Mouse (Mus musculus) large intestine, adult 2 months (tissue): ENCODE data around the gene Cdk18. TPM values are rescaled to one million over a fixed set of nuclear protein-coding genes. Genes with fewer than 3 reads are reported as not detected.

Source experiments
- DNase-seq: peaks from one replicate; pipeline ENCODE4 v3.0.0-alpha.2; 2012; ENCODE audit warnings: low read depth, low spot score
- WGBS: fragments of 180-500 bp; shearing (Covaris S2); methylation state at CpG from one replicate; pipeline ENCODE4 v1.1.7; 2018; 5-methylcytosine and 5-hydroxymethylcytosine counted together
- polyA plus RNA-seq: library from polyadenylated mRNA; depleted of rRNA; stranded (reverse); fragments of >200 nt; gene quantifications from 2 replicates; pipeline ENCODE4 v1.2.3, GENCODE M21; 2012; rRNA removed

Gene Cdk18
- polyA plus RNA-seq, 1 experiment: 63.6 TPM

DNA sequence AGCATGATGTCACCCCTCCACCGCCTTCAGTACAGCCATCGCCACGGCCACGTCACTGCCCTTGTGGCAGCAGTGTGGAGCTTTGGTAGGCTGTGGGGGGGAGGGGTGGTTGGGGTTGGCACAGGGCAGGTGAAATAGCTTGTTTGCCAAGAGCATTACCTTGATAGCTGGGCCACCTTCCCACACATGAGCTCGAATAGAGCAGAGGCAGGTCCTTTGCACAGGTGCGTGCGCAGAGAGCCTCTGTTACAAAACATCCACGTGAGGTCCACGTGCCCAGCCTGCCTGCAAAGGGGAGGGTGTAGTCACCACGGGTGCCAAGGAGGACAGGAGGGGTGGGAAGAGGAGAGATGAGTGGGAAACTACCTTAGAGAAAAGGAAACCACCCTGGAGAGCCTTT is 63.9 kb downstream of the Cdk18 start:
- 34% methylated on average over 10 of the region's 10 CpGs for WGBS

DNA sequence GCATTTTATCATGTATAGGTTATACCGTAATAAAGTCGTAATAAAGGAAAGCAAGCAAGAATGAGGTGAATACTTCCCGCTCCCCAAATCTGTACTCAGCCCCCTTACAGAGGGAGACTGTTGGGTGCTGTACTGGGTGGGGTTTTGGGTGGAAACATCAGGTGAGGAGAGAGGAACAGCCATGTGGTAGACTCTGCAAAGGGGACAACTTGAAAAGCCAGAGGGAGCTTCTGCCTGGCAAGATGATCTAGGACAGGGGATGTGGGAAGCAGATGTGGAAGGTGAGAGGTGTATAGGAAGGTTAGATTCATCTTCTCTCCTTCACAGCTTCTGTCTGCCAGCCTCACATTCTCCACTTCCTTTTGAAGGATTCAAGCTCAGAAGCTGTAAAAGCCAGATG is 68.8 kb downstream of the Cdk18 start:
- DNase-seq: no peak
- WGBS: 58% methylated on average over 3 of the region's 3 CpGs

More for the DNA sequence above, 63.9 kb downstream of the Cdk18 start:
- peak; percentile 64 for DNase-seq

- DNase-seq: no peak
- 91% methylated on average over 8 of the region's 8 CpGs for WGBS
These were observed 70.0 kb downstream of the Cdk18 start for GRCm38 (mm10) chr1:132069436-132069835.

GRCm38 (mm10) chr1:132067261-132068255 is 71.9 kb downstream of the Cdk18 start, which contains the start of gene Mfsd4a:
Gene Mfsd4a, minus strand, starts transcription at chr1:132068062.
- no peak for DNase-seq
- whole genome bisulfite sequencing: 2% methylated on average over 80 of the region's 80 CpGs

DNA sequence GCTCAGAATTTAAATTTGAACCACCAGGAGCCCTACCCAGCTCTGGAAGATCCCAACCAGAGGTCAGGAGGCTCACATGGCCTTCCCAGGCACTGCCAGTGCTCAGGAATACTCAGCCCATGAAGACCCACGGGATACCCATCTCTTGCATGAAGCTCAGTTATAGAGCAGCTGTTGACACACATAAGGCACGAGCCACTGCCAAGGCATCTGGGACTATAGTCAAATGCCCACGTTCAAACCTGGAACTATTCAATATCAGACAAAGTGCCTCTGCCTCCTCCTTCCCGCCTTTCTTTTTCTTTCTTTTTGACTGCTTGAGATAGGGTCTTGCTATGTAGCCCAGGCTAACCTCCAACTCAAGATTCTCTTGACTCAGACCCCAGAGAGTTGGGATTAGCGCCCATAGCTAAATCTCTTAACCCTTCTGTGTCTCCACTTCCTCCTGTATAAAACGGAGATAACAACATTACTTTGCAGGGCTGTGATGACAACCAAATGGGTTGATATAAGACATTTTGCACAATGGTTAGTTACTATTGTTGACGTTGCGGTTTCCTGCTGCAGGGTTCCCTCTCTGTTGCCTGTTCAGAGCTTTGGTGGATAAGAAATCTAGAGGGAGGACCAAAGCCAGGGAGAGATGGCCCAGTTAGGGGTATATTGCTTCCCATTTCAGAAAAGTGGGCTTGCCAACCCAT is 73.9 kb downstream of the Cdk18 start:
- WGBS: 76% methylated on average over 8 of the region's 8 CpGs
- no peak for DNase-seq

GRCm38 (mm10) chr1:132065001-132065400 is 74.5 kb downstream of the Cdk18 start:
- 65% methylated on average over 1 of the region's 1 CpGs for WGBS
- no peak for DNase-seq

DNA sequence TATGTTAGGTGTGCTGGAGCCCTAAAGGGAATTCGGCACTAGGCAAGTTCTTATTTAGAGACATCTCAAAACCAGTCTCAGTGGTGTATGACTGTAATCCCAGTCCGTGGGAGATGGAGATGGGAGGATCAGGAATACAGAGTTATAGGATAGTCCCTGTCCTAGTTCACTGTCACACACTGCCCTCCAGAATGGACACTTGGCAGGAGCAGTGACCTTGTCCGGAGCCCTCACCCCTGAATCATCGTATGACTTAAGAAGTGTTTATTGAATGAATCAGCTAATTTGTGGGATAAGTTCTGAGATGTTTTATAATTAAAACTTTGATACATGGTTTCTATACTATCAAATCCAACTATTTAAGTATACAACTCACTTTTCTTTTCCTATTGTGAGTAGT is 76.4 kb downstream of the Cdk18 start:
- WGBS: 61% methylated on average over 4 of the region's 4 CpGs

More for the DNA sequence above, 76.4 kb downstream of the Cdk18 start:
- no peak for DNase-seq

Other genes with a start within 250 kb of the Cdk18 start
- gene Nucks1, start 229.2 kb downstream of the Cdk18 start, polyA plus RNA-seq: 8.4 and 9.3 TPM in 2 replicates
- gene Slc45a3, start 176.7 kb downstream of the Cdk18 start, polyA plus RNA-seq: 2.3 and 2.5 TPM in 2 replicates
- 14.3 and 17.9 TPM in 2 replicates for gene Elk4, start 132.1 kb downstream of the Cdk18 start, polyA plus RNA-seq
- 26.1 and 31.4 TPM in 2 replicates for gene Mfsd4a, start 71.6 kb downstream of the Cdk18 start, polyA plus RNA-seq
- gene Lemd1, start 51.7 kb upstream of the Cdk18 start, polyA plus RNA-seq: 0.17 TPM in 1 of 2 replicates, not detected in the other
- 0.01 TPM in 1 of 2 replicates, not detected in the other for gene AC124108.1, start 51.8 kb upstream of the Cdk18 start, polyA plus RNA-seq
- gene Gm10188, start 90.1 kb upstream of the Cdk18 start, polyA plus RNA-seq: not detected in 2 replicates
- gene Klhdc8a, start 158.9 kb upstream of the Cdk18 start, polyA plus RNA-seq: 1.1 and 1.6 TPM in 2 replicates
- gene Nuak2, start 176.4 kb upstream of the Cdk18 start, polyA plus RNA-seq: 55.4 and 75.8 TPM in 2 replicates